Mouse (Mus musculus): ENCODE data around the gene Vmn2r1.

The Vmn2r1 gene

GRCm38 (mm10) chr3:64081247-64081646 lies at the start of gene Vmn2r1:
Gene Vmn2r1, plus strand, starts transcription at chr3:64081547.
- DNase-seq: no peak

- DNase-seq: no peak
These were observed 43.1 kb upstream of the Vmn2r1 start for GRCm38 (mm10) chr3:64038136-64038841.

GRCm38 (mm10) chr3:64039818-64040784 lies 41.2 kb upstream of the Vmn2r1 start:
- DNase-seq: peak; percentile 69 to 90

- DNase-seq: no peak
These were observed 31.4 kb downstream of the Vmn2r1 start for GRCm38 (mm10) chr3:64112707-64113106.

GRCm38 (mm10) chr3:64113352-64114046 lies 32.2 kb downstream of the Vmn2r1 start:
- no peak for DNase-seq

- no peak for DNase-seq
These were observed 60.6 kb downstream of the Vmn2r1 start, which contains the start of gene Vmn2r2 for GRCm38 (mm10) chr3:64141878-64142508. Gene Vmn2r2, minus strand, starts transcription at chr3:64141928.
